Mouse (Mus musculus) brain, embryonic 14.5 days (tissue): ENCODE results near the gene Baiap2l1. TPM values are rescaled to one million over a fixed set of nuclear protein-coding genes. Genes with fewer than 3 reads are reported as not detected.
A peak's percentile ranks its signal among the peaks of the same experiment; 100 is the strongest.
"Not testable (repeated sequence)": the region's sequence is repeated elsewhere in the genome, so short reads cannot be mapped to it uniquely, and the experiment has no call there.

ENCODE experiments used
- DNase-seq: peaks from one replicate; pipeline ENCODE4 v3.0.0-alpha.2; 2011; ENCODE audit warnings: low read depth
- CTCF ChIP-seq: fragments of 200-500 bp; IDR thresholded peaks from 2 replicates; pipeline ENCODE4 v1.5.1; 2012; ENCODE audit warnings: inconsistent platforms, mild to moderate bottlenecking, moderate library complexity, borderline replicate concordance; ENCODE audit not compliant: insufficient read depth, insufficient read length; ENCODE audit errors: extremely low read depth
- POLR2A ChIP-seq: fragments of 200-500 bp; IDR thresholded peaks from 2 replicates; pipeline ENCODE4 v1.6.1; 2012; ENCODE audit warnings: mild to moderate bottlenecking, inconsistent platforms, borderline replicate concordance; ENCODE audit not compliant: poor library complexity, insufficient read depth, insufficient read length, severe bottlenecking; ENCODE audit errors: extremely low read depth
- polyA plus RNA-seq: library from polyadenylated mRNA; depleted of rRNA; stranded (reverse); fragments of >200 nt; gene quantifications from 2 replicates; pipeline ENCODE4 v1.2.3, GENCODE M21; 2012

Baiap2l1 gene
- polyA plus RNA-seq, 1 experiment, result 0.89 TPM

GRCm38 (mm10) chr5:144370986-144371385 lies 13.1 kb upstream of the Baiap2l1 start:
- no peak for DNase-seq
- TF ChIP-seq POLR2A (no peak), CTCF (no peak)

- no peak for TF ChIP-seq POLR2A
- TF ChIP-seq CTCF, result no peak
Measured at GRCm38 (mm10) chr5:144368661-144369205, 10.8 kb upstream of the Baiap2l1 start.

GRCm38 (mm10) chr5:144366551-144366950 lies 8.6 kb upstream of the Baiap2l1 start:
- not testable (repeated sequence) for DNase-seq

More at GRCm38 (mm10) chr5:144368661-144369205, 10.8 kb upstream of the Baiap2l1 start:
- no peak for DNase-seq

DNA sequence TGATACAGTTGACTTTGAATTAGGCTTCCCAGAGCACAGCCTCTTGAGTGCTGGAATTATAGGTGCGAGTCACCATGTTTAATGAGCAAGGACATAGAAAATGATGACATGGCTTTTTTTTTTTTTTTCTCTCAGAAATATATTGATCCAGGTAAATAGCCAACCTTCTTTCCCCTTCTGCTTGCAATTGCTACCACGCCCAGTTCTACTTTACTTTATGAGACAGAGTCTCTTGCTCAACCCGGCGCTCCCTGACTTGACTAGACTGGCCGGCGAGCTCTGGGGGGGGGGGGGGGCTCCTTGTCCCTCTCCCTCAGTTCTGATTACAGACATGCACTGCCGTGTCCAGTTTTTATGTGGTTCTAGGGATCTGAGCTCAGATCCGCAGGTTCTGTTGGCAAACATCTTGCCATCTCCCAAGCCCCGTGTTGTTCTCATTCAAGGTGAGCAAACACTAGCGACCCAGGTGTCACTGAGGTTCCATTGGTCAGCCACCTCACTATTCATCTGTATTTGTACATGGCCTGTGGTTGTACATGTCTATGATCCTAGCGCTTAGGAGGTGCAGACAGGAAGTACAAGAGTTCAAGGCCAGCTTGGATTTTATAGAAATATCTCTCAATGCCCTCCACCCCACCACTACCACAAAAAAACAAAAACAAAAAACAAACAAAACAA lies 6.9 kb upstream of the Baiap2l1 start:
- TF ChIP-seq POLR2A (no peak), CTCF (no peak)
- DNase-seq, result no peak

GRCm38 (mm10) chr5:144360346-144360745 lies 2.4 kb upstream of the Baiap2l1 start:
- DNase-seq, result no peak
- TF ChIP-seq POLR2A (no peak), CTCF (no peak)

GRCm38 (mm10) chr5:144359886-144360285 lies 2.0 kb upstream of the Baiap2l1 start:
- DNase-seq, result no peak
- TF ChIP-seq POLR2A, result no peak
- no peak for TF ChIP-seq CTCF

- TF ChIP-seq CTCF (no peak), POLR2A (no peak)
- DNase-seq, result no peak
Measured at GRCm38 (mm10) chr5:144358592-144358917, 643 bp upstream of the Baiap2l1 start.

- no peak for TF ChIP-seq CTCF
- no peak for TF ChIP-seq POLR2A
- DNase-seq, result no peak
Measured at GRCm38 (mm10) chr5:144357551-144357880, 396 bp downstream of the Baiap2l1 start.

GRCm38 (mm10) chr5:144356776-144357455 lies 996 bp downstream of the Baiap2l1 start:
- DNase-seq, result peak; percentile 6
- TF ChIP-seq POLR2A (no peak), CTCF (no peak)

GRCm38 (mm10) chr5:144352250-144353047 lies 5.5 kb downstream of the Baiap2l1 start:
- no peak for DNase-seq

GRCm38 (mm10) chr5:144351185-144351584 lies 6.7 kb downstream of the Baiap2l1 start:
- TF ChIP-seq CTCF (no peak), POLR2A (no peak)
- no peak for DNase-seq

More at GRCm38 (mm10) chr5:144352250-144353047, 5.5 kb downstream of the Baiap2l1 start:
- TF ChIP-seq CTCF (no peak), POLR2A (no peak)
